In the genomic region with DNA sequence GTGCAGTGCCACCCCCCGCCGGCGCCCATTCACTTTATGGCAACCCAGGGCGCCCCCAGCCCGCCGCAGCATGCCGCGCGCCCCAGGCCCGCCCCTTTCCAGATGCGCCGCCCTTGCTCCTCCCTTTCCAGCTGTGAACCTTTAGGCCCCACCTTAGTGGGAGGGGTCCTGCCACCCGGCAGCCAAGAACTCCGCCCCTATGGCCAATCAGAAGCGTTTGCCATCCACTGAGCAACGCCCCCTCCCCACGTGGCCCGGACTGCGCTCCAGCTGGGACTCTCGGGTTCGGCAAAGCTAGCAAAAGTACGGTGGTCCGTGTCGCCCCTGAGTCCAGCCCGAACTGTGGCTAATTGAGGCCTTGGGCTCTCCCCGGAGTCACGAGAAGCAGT, we compare ENCODE assay signal across 8 mouse cellular contexts. TPM values are rescaled to one million over a fixed set of nuclear protein-coding genes. Genes with fewer than 3 reads are reported as not detected.
DNase-seq lines count a peak whose midpoint lies in the region; ATAC-seq and TF ChIP-seq lines count a peak whose summit lies in the region.

No protein-coding gene starts in this region.

- peaks cover 4% of the 10 kb centered on the region; the same call in 1 of the 2 replicates for H3K4me1 ChIP-seq in cerebellum, adult 2 months (ENCODE audit: control insufficient read depth, insufficient read depth, low read length)
- no peaks in the 10 kb centered on the region for H3K4me1 ChIP-seq in intestine, postnatal 0 days (replicated peaks; ENCODE audit: control insufficient read depth, insufficient read depth, low read length)
- H3K4me1 ChIP-seq in liver, embryonic 11.5 days (replicated peaks; ENCODE audit: control insufficient read depth, insufficient read depth, low read length), result peaks cover 7% of the 10 kb centered on the region

- ATAC-seq in cerebellum, adult (ENCODE audit: insufficient number of reproducible peaks, low FRiP score, low TSS enrichment), result no peak
- peak; percentile 54 for ATAC-seq in granulocyte monocyte progenitor cell, adult 5-6 weeks (replicated peaks; ENCODE audit: poor library complexity, severe bottlenecking)
- peak; percentile 55 for ATAC-seq in intestine, postnatal 0 days
- peak; percentile 73 for ATAC-seq in liver, embryonic 11.5 days (replicated peaks; ENCODE audit: low FRiP score)

- H3K4me2 ChIP-seq in intestine, postnatal 0 days (replicated peaks; ENCODE audit: low read depth), result peak overlapping the region; percentile 96
- H3K4me2 ChIP-seq in liver, embryonic 11.5 days, result peak overlapping the region; percentile 99

- H3K36me3 ChIP-seq in intestine, postnatal 0 days (ENCODE audit: control insufficient read depth, insufficient read depth), result no peaks in the 10 kb centered on the region
- no peaks in the 10 kb centered on the region for H3K36me3 ChIP-seq in liver, embryonic 11.5 days (ENCODE audit: control insufficient read depth, insufficient read depth, low read length)
- H3K36me3 ChIP-seq in splenic B cell, adult 2 months (ENCODE audit: control insufficient read depth, insufficient read depth, low read length, poor library complexity, severe bottlenecking), result no peaks in the 10 kb centered on the region

- DNase-seq in cerebellum, adult 2 months, result no peak
- DNase-seq in embryo, embryonic 10.5 days (ENCODE audit: low spot score), result peak; percentile 94
- peak; percentile 89 for DNase-seq in liver, embryonic 11.5 days (ENCODE audit: low spot score)
- DNase-seq in naive thymus-derived CD4-positive, alpha-beta T cell, adult 2 months (ENCODE audit: low read depth), result peak; percentile 80
- peak; percentile 74 for DNase-seq in splenic B cell, adult 2 months (ENCODE audit: low read depth, low spot score)

- H3K4me3 ChIP-seq in cerebellum, adult 2 months (replicated peaks; ENCODE audit: insufficient read depth, low read depth, low read length), result peak overlapping the region; percentile 29
- H3K4me3 ChIP-seq in intestine, postnatal 0 days (ENCODE audit: low read depth, low read length), result peak overlapping the region; percentile 52
- H3K4me3 ChIP-seq in liver, embryonic 11.5 days (ENCODE audit: low read depth, low read length), result peak overlapping the region; percentile 63

- H3K9ac ChIP-seq in intestine, postnatal 0 days (ENCODE audit: low read depth, low read length), result 0 out of 2 replicates have a peak overlapping the region, but pooled peaks have one; percentile 12
- no peak overlapping the region for H3K9ac ChIP-seq in liver, embryonic 11.5 days (ENCODE audit: low read depth, low read length)

- TF ChIP-seq POLR2A in cerebellum, adult 2 months (IDR thresholded peaks at IDR 0.05; ENCODE audit: borderline replicate concordance, insufficient read depth, low read length), result no peak

- no peak for TF ChIP-seq CTCF in cerebellum, adult 2 months (IDR thresholded peaks at IDR 0.05; ENCODE audit: borderline replicate concordance, insufficient read depth, low read depth, low read length)
- 0 out of 2 replicates have a peak, but pooled peaks have one; percentile 4 for TF ChIP-seq CTCF in intestine, postnatal 0 days (IDR thresholded peaks at IDR 0.05; ENCODE audit: low read depth)

- no peaks in the 10 kb centered on the region for H3K9me3 ChIP-seq in intestine, postnatal 0 days (ENCODE audit: control insufficient read depth)
- no peaks in the 10 kb centered on the region for H3K9me3 ChIP-seq in liver, embryonic 11.5 days (ENCODE audit: control insufficient read depth, low read length)

- under 1% methylated on average over 27 of the region's 27 CpGs for WGBS in cerebellum, adult 2 months
- WGBS in intestine, postnatal 0 days, result 2% methylated on average over 27 of the region's 27 CpGs
- under 1% methylated on average over 27 of the region's 27 CpGs for WGBS in liver, embryonic 11.5 days

- H3K27ac ChIP-seq in cerebellum, adult 2 months (ENCODE audit: insufficient read depth, low read length), result no peak overlapping the region
- H3K27ac ChIP-seq in intestine, postnatal 0 days (ENCODE audit: low read depth, low read length), result no peak overlapping the region
- H3K27ac ChIP-seq in liver, embryonic 11.5 days (ENCODE audit: low read depth, low read length), result no peak overlapping the region

- no peaks in the 10 kb centered on the region; the same call in 1 of the 2 replicates for H3K27me3 ChIP-seq in cerebellum, adult 2 months (ENCODE audit: control insufficient read depth, insufficient read depth, low read length)
- H3K27me3 ChIP-seq in intestine, postnatal 0 days (replicated peaks; ENCODE audit: control insufficient read depth, insufficient read depth, low read length), result peaks cover 62% of the 10 kb centered on the region
- peaks cover 73% of the 10 kb centered on the region for H3K27me3 ChIP-seq in liver, embryonic 11.5 days (replicated peaks; ENCODE audit: control insufficient read depth, insufficient read depth, low read length)
- H3K27me3 ChIP-seq in splenic B cell, adult 2 months (ENCODE audit: control insufficient read depth, insufficient read depth, low read length, poor library complexity, severe bottlenecking), result peaks cover 9% of the 10 kb centered on the region

RNA-seq across cellular contexts. Expression of gene Pitx3, which starts 0.2 kb away (rescaled TPM):
- polyA plus RNA-seq in cerebellum, adult 2 months (2012; rRNA removed), result 0.14 and 0.31 TPM in 2 replicates
- not detected in 2 replicates for total RNA-seq in granulocyte monocyte progenitor cell, adult 5-6 weeks (2014; fragmentation: Nextera tagmentation)
- total RNA-seq in granulocyte monocyte progenitor cell, adult 5-6 weeks (2017), result not detected in 2 replicates
- not detected in 2 replicates for polyA plus RNA-seq in intestine, postnatal 0 days (2015; fragmentation: Nextera tagmentation; extraction: Ambion mirVana)
- 0.47 and 0.55 TPM in 2 replicates for polyA plus RNA-seq in liver, embryonic 11.5 days (2014; fragmentation: Nextera tagmentation; extraction: Ambion mirVana)

RNA-seq across cellular contexts. Expression of gene Gbf1, which starts 3.9 kb away (rescaled TPM):
- 85.3 and 91.0 TPM in 2 replicates for polyA plus RNA-seq in cerebellum, adult 2 months (2012; rRNA removed)
- total RNA-seq in granulocyte monocyte progenitor cell, adult 5-6 weeks (2014; fragmentation: Nextera tagmentation), result 59.7 and 63.2 TPM in 2 replicates
- total RNA-seq in granulocyte monocyte progenitor cell, adult 5-6 weeks (2017), result 46.4 and 48.1 TPM in 2 replicates
- polyA plus RNA-seq in intestine, postnatal 0 days (2015; fragmentation: Nextera tagmentation; extraction: Ambion mirVana), result 28.0 and 32.1 TPM in 2 replicates
- 30.8 and 31.1 TPM in 2 replicates for polyA plus RNA-seq in liver, embryonic 11.5 days (2014; fragmentation: Nextera tagmentation; extraction: Ambion mirVana)

RNA-seq across cellular contexts. Expression of gene Elovl3, which starts 16.7 kb away (rescaled TPM):
- polyA plus RNA-seq in cerebellum, adult 2 months (2012; rRNA removed), result not detected in 2 replicates
- total RNA-seq in granulocyte monocyte progenitor cell, adult 5-6 weeks (2014; fragmentation: Nextera tagmentation), result not detected in 2 replicates
- total RNA-seq in granulocyte monocyte progenitor cell, adult 5-6 weeks (2017), result not detected in 2 replicates
- not detected in 2 replicates for polyA plus RNA-seq in intestine, postnatal 0 days (2015; fragmentation: Nextera tagmentation; extraction: Ambion mirVana)
- not detected in 2 replicates for polyA plus RNA-seq in liver, embryonic 11.5 days (2014; fragmentation: Nextera tagmentation; extraction: Ambion mirVana)

Comparison
In these comparisons a context has a peak if more than half of its experiments do, and no peak if none do; other contexts are left out.
1. DNase-seq: peak in embryo, embryonic 10.5 days (single experiment), liver, embryonic 11.5 days (single experiment), naive thymus-derived CD4-positive, alpha-beta T cell, adult 2 months (single experiment) and splenic B cell, adult 2 months (single experiment); none in cerebellum, adult 2 months (0 of 2).
2. Peak in every context shown above with its lines, with median percentiles within 50 percentile points of each other: H3K4me3 ChIP-seq.